37 mouse cellular contexts compared by ENCODE assay signal in genomic region chr14:62627951-62628350, GRCm38 (mm10). TPM values are rescaled to one million over a fixed set of nuclear protein-coding genes. Genes with fewer than 3 reads are reported as not detected.
DNase-seq lines count a peak whose midpoint lies in the region; ATAC-seq lines count a peak whose summit lies in the region.
"Had no signal": no experiment of that assay in that cellular context is flagged by ENCODE, and none has a peak within 500 bp of the region (broad histone marks: within the 10 kb centered on the region; RNA-seq: fewer than 3 reads in every experiment).

No protein-coding gene starts in this region.

- DNase-seq in heart, adult 11 months: peak; percentile 58
- DNase-seq in heart, postnatal 36 days: no peak
- DNase-seq in brain, adult 2 months (ENCODE audit: low read depth, low spot score): peak; percentile 19
- DNase-seq in cerebellum, adult 8-10 months: peak; percentile 70
- DNase-seq in cerebellum, postnatal 25 days: peak; percentile 80 to 87
- no peak for DNase-seq in gastrocnemius, adult 8-10 months (ENCODE audit: low spot score in 2 of 2)
- DNase-seq: adrenal gland, postnatal 14 days; forebrain, postnatal 0 days; gastrocnemius, postnatal 36 days; heart, adult 2 months; kidney, adult 11 months; kidney, postnatal 25 days; liver, postnatal 0 days; lung, postnatal 36 days; right cerebral cortex, postnatal 4 days; thymus, adult 2 months; thymus, postnatal 36 days had no signal

- intact Hi-C loops in heart, postnatal 36 days (cut with DNase I): no loop called here

- H3K36me3 ChIP-seq in hindbrain, embryonic 16.5 days (ENCODE audit: control insufficient read depth, insufficient read depth, low read length): no peaks in the 10 kb centered on the region
- H3K36me3 ChIP-seq: embryonic facial prominence, embryonic 10.5 days; embryonic facial prominence, embryonic 15.5 days; forebrain, embryonic 12.5 days; heart, embryonic 12.5 days; limb, embryonic 13.5 days; midbrain, embryonic 13.5 days; neural tube, embryonic 13.5 days had no signal

- H3K9ac ChIP-seq in hindbrain, embryonic 16.5 days (ENCODE audit: low read depth, low read length): no peak overlapping the region
- H3K9ac ChIP-seq: embryonic facial prominence, embryonic 15.5 days; forebrain, embryonic 12.5 days; forebrain, postnatal 0 days; heart, embryonic 12.5 days; hindbrain, embryonic 14.5 days; limb, embryonic 13.5 days; liver, postnatal 0 days; midbrain, embryonic 13.5 days; neural tube, embryonic 13.5 days had no signal

- no peak overlapping the region for H3K4me3 ChIP-seq in hindbrain, embryonic 16.5 days (ENCODE audit: low read length)
- H3K4me3 ChIP-seq: embryonic facial prominence, embryonic 10.5 days; embryonic facial prominence, embryonic 15.5 days; forebrain, embryonic 12.5 days; heart, adult 2 months; heart, embryonic 12.5 days; limb, embryonic 13.5 days; midbrain, embryonic 13.5 days; neural tube, embryonic 13.5 days had no signal

- H3K4me1 ChIP-seq in hindbrain, embryonic 16.5 days (ENCODE audit: control insufficient read depth, insufficient read depth, low read depth, low read length): no peaks in the 10 kb centered on the region
- H3K4me1 ChIP-seq: embryonic facial prominence, embryonic 15.5 days; forebrain, embryonic 12.5 days; heart, embryonic 12.5 days; limb, embryonic 13.5 days; midbrain, embryonic 13.5 days; neural tube, embryonic 13.5 days had no signal

- H3K27me3 ChIP-seq in hindbrain, embryonic 16.5 days (replicated peaks; ENCODE audit: control insufficient read depth, insufficient read depth, low read length): no peaks in the 10 kb centered on the region
- H3K27me3 ChIP-seq: embryonic facial prominence, embryonic 15.5 days; forebrain, embryonic 12.5 days; heart, embryonic 12.5 days; limb, embryonic 13.5 days; midbrain, embryonic 13.5 days; neural tube, embryonic 13.5 days had no signal

- no peak for ATAC-seq in hindbrain, embryonic 16.5 days
- ATAC-seq: forebrain, postnatal 0 days; inflammation-experienced regulatory T-cells, adult 6 months; liver, postnatal 0 days; midbrain, embryonic 13.5 days had no signal

- H3K27ac ChIP-seq in hindbrain, embryonic 16.5 days (ENCODE audit: low read depth, low read length): no peak overlapping the region
- H3K27ac ChIP-seq: embryonic facial prominence, embryonic 10.5 days; embryonic facial prominence, embryonic 15.5 days; forebrain, embryonic 12.5 days; heart, adult 2 months; hindbrain, embryonic 14.5 days; limb, embryonic 13.5 days; midbrain, embryonic 13.5 days; neural tube, embryonic 13.5 days had no signal

- H3K4me2 ChIP-seq in hindbrain, embryonic 16.5 days (ENCODE audit: low read length): no peak overlapping the region
- H3K4me2 ChIP-seq: embryonic facial prominence, embryonic 15.5 days; forebrain, embryonic 12.5 days; heart, embryonic 12.5 days; hindbrain, embryonic 14.5 days; limb, embryonic 13.5 days; liver, embryonic 11.5 days; midbrain, embryonic 13.5 days; neural tube, embryonic 13.5 days had no signal

- no peaks in the 10 kb centered on the region; the same call in 1 of the 2 replicates for H3K9me3 ChIP-seq in hindbrain, embryonic 16.5 days (ENCODE audit: control insufficient read depth, low read length)
- H3K9me3 ChIP-seq: embryonic facial prominence, embryonic 10.5 days; embryonic facial prominence, embryonic 15.5 days; limb, embryonic 13.5 days had no signal

- 86% methylated on average over 5 of the region's 5 CpGs for WGBS in hindbrain, embryonic 16.5 days

RNA-seq across cellular contexts. Expression of gene Serpine3, which starts 35.5 kb away (rescaled TPM):
- total RNA-seq in heart, postnatal 36 days (2021): not detected
- not detected for total RNA-seq in gastrocnemius, adult 8-10 months (2022)
- 0.11 TPM in 1 of 2 replicates, not detected in the other for polyA plus RNA-seq in hindbrain, embryonic 16.5 days (2015; fragmentation: Nextera tagmentation; extraction: Ambion mirVana)
- total RNA-seq: adrenal gland, postnatal 14 days; gastrocnemius, postnatal 36 days; heart, adult 2 months; hematopoietic stem cell, adult 5-6 weeks; left cerebral cortex, adult 18-20 months; left cerebral cortex, postnatal 25 days; megakaryocyte-erythroid progenitor cell, adult 5-6 weeks; MEL had no signal
- polyA plus RNA-seq: embryonic facial prominence, embryonic 10.5 days; embryonic facial prominence, embryonic 15.5 days; forebrain, embryonic 12.5 days; heart, adult 2 months; heart, embryonic 12.5 days; heart, postnatal 0 days; inflammation-experienced regulatory T-cells, adult 6 months; kidney, embryonic 14.5 days; limb, embryonic 13.5 days; liver, embryonic 11.5 days; liver, postnatal 0 days; lung, embryonic 16.5 days; midbrain, embryonic 13.5 days; neural tube, embryonic 13.5 days; spleen, adult 2 months; thymus, adult 2 months had no signal

Comparison
In these comparisons a context has a peak if more than half of its experiments do, and no peak if none do; other contexts are left out.
1. DNase-seq: peak in heart, adult 11 months (single experiment), brain, adult 2 months (single experiment), cerebellum, adult 8-10 months (single experiment) and cerebellum, postnatal 25 days (2 of 2); none in heart, postnatal 36 days (0 of 2) and gastrocnemius, adult 8-10 months (0 of 2).